Mouse (Mus musculus): ENCODE results near the gene Ift57. TPM values are rescaled to one million over a fixed set of nuclear protein-coding genes. Genes with fewer than 3 reads are reported as not detected.

Gene Ift57
- polyA plus RNA-seq (2014; fragmentation: Illumina TruSeq; extraction: RNeasy Lipid Tissue Mini Kit (QIAGEN cat#74804); ENCODE audit: low read depth, low replicate concordance) = 15.4 TPM

GRCm38 (mm10) chr16:49698620-49699525 is at the start of gene Ift57:
TSS of gene Ift57 (plus strand) at chr16:49699233.

GRCm38 (mm10) chr16:49799597-49800561 is 100.8 kb downstream of the Ift57 start, which contains the start of gene Cd47:
TSS of gene Cd47 (plus strand) at chr16:49800533.

Other genes starting within 250 kb of the Ift57 start
- gene Cd47, start 101.3 kb downstream of the Ift57 start, polyA plus RNA-seq (2014; fragmentation: Illumina TruSeq; extraction: RNeasy Lipid Tissue Mini Kit (QIAGEN cat#74804); ENCODE audit: low read depth, low replicate concordance) = 61.0 TPM